Mouse (Mus musculus): ENCODE measurements at regions not wholly inside any gene's neighbourhood (a gene's known extent, or its start where the extent isn't known, plus 50 kb on each side); places are given as distances from the start of the nearest gene placed in this dataset.

DNA sequence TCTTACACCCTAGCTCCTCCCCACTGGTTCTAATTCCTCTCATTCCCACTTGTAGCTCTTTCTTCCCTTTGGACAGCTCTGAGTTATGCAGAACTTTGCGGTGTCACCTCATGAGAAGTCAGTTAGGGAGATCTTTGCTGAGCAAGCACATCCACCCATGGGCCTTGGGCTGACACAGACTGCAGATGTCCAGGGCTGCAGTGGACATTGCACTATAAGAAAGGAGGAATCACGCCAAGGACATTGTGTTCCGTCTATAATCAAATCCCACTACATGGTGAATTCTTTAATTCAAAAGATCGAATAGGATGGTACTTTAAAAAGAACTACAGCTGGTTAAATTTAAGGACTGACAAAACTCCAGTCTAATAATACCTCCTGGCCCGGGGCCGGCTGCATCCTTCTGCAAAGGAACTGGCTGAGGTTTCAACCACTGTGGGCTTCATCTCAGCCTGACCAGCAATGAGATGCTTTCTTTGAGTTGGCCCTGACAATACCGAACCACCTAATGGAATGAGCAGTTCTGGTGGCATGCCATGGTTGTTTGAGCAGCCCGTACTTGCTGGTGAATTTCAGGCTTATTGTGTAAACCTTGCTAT, 320.3 kb downstream of the Nuak1 start:
- H3K9me3 ChIP-seq (replicated peaks): peaks cover 31% of the 10 kb centered on the region

DNA sequence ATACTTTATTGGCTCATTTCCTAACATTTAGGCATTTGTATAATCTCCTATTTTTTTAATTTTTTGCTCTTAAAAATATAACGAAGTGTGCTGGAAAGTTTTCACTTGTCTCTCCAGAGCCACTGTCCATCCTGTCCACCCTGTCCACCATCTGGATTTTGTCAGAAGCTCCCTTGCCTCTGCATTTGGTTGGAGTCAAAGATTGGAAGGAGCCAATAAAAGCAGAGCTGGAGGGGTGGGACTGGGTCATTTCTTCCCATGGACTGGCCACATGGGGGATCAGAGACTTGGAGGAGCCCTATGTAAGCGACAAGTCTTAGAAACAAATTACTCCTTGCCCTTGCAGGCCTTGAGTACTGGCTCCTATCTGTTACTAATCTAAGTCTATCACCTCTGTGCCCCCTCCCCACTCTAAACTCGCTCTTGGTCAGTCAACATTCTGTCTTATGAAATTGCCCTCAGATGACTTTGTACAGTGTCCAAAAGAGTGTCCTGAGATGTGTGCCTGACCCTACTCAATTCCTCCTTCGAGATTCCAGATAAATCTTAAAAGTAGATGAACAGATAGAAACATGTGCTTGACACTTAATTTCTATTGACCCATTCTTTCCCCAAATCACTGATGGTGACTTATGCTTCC, 303.3 kb downstream of the Nuak1 start:
- peaks cover 17% of the 10 kb centered on the region for H3K9me3 ChIP-seq (replicated peaks)
- H3K27me3 ChIP-seq (ENCODE audit: insufficient read depth, low read length): no peaks in the 10 kb centered on the region
- no peaks in the 10 kb centered on the region for H3K4me1 ChIP-seq (ENCODE audit: insufficient read depth, low read depth, low read length)
- H3K36me3 ChIP-seq (replicated peaks): no peaks in the 10 kb centered on the region
- no peak overlapping the region for H3K4me3 ChIP-seq (ENCODE audit: low read depth, low read length)
- ATAC-seq (ENCODE audit: extremely low read depth, insufficient number of reproducible peaks, low FRiP score, poor library complexity, severe bottlenecking): no peak
- no peak for TF ChIP-seq GATA2 (IDR thresholded peaks at IDR 0.05; ENCODE audit: borderline replicate concordance, low read depth, low read length)
- no peak for TF ChIP-seq GATA1 (IDR thresholded peaks at IDR 0.05; ENCODE audit: borderline replicate concordance, low read length)
- TF ChIP-seq CTCF (IDR thresholded peaks at IDR 0.05; ENCODE audit: low read depth, low read length): no peak
- TF ChIP-seq TAL1 (conservative IDR thresholded peaks at IDR 0.05; ENCODE audit: low read depth, low read length): no peak
- no peak for TF ChIP-seq POLR2AphosphoS5 (IDR thresholded peaks at IDR 0.05; ENCODE audit: insufficient replicate concordance, low read depth, low read length)
- DNase-seq (ENCODE audit: low spot score): no peak

More for the DNA sequence above, 320.3 kb downstream of the Nuak1 start:
- Histone ChIP-seq H3K27me3 (ENCODE audit: insufficient read depth, low read length) (no peaks in the 10 kb centered on the region), H3K4me3 (ENCODE audit: low read depth, low read length) (no peak overlapping the region), H3K4me1 (ENCODE audit: insufficient read depth, low read depth, low read length) (no peaks in the 10 kb centered on the region), H3K36me3 (replicated peaks) (no peaks in the 10 kb centered on the region)
- TF ChIP-seq POLR2AphosphoS5 (IDR thresholded peaks at IDR 0.05; ENCODE audit: insufficient replicate concordance, low read depth, low read length): no peak
- no peak for TF ChIP-seq GATA2 (IDR thresholded peaks at IDR 0.05; ENCODE audit: borderline replicate concordance, low read depth, low read length)
- no peak for DNase-seq (ENCODE audit: low spot score)
- no peak for ATAC-seq (ENCODE audit: extremely low read depth, insufficient number of reproducible peaks, low FRiP score, poor library complexity, severe bottlenecking)

DNA sequence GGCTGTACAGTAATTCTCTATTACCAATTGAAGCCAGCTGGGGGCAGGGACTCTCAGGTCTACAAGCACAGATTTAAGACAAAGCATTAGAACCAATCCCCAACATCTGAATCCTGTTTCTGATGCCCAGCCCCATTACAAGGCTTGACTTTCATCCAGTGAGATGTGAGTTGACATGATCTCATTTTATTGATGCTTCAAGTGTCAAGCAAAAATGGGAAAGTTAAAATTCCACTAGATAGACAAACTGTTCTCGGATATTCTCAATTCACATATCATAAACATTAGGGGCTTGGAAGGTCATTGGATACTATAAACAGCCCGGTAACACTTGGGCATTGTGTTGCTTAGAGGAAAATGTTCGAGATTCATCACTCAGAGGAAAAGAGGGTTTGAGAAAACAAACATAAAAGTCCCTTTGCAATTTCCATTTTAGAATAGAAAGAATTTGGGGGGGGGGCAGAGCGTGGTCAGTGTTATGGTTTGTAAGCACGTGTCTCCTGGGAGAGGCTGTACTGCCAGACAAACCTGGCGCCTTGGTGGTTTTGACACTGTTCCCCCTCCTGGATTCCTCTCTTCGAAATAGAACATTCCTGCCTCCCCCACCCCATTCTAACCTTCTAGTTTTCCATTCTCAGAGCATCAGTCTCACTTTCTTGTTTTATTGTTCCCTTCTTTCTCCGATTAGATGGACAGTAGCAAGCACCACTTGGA, 297.5 kb downstream of the Nuak1 start:
- DNase-seq (ENCODE audit: low spot score): no peak
- Histone ChIP-seq H3K36me3 (replicated peaks) (no peaks in the 10 kb centered on the region), H3K9me3 (replicated peaks) (peaks cover 16% of the 10 kb centered on the region), H3K4me3 (ENCODE audit: low read depth, low read length) (no peak overlapping the region), H3K27me3 (ENCODE audit: insufficient read depth, low read length) (no peaks in the 10 kb centered on the region), H3K4me1 (ENCODE audit: insufficient read depth, low read depth, low read length) (no peaks in the 10 kb centered on the region)
- no peak for ATAC-seq (ENCODE audit: extremely low read depth, insufficient number of reproducible peaks, low FRiP score, poor library complexity, severe bottlenecking)
- TF ChIP-seq TAL1 (conservative IDR thresholded peaks at IDR 0.05; ENCODE audit: low read depth, low read length): no peak
- TF ChIP-seq CTCF (IDR thresholded peaks at IDR 0.05; ENCODE audit: low read depth, low read length): no peak
- TF ChIP-seq GATA2 (IDR thresholded peaks at IDR 0.05; ENCODE audit: borderline replicate concordance, low read depth, low read length): no peak
- TF ChIP-seq GATA1 (IDR thresholded peaks at IDR 0.05; ENCODE audit: borderline replicate concordance, low read length): no peak
- TF ChIP-seq POLR2AphosphoS5 (IDR thresholded peaks at IDR 0.05; ENCODE audit: insufficient replicate concordance, low read depth, low read length): no peak

DNA sequence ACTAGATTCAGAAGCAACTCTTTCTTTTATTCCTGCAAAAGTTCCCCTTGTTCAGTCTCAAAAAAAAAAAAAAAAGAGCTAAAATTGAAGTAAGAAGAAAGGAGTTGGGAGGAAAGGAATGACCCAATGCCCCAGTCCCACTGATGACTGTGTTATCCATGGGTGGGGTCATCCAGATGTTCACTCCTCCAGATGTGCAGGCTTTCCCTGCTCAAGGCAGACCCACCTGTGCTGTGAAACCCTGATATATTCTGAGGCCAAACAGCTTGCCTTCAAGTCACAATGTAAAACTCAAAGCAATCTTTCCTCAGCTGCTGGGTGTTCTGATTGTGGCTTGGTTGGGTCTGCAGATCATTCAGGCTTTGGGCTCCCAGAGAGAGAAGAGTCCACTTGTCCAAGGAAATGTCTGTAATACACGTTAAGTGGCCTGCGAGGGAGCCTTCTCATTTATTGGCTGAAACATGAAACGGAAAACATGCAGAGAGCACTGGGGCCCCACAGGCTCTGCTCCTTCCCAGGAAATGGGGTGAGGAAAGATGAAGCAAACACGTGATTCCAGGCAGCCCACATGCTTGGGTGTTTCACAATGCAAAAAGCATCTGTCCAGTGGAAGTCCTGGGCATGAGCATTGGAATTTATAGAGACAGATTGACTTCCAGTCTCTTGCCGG, 296.6 kb downstream of the Nuak1 start:
- DNase-seq (ENCODE audit: low spot score): no peak
- ATAC-seq (ENCODE audit: extremely low read depth, insufficient number of reproducible peaks, low FRiP score, poor library complexity, severe bottlenecking): no peak
- TF ChIP-seq TAL1 (conservative IDR thresholded peaks at IDR 0.05; ENCODE audit: low read depth, low read length) (no peak), GATA2 (IDR thresholded peaks at IDR 0.05; ENCODE audit: borderline replicate concordance, low read depth, low read length) (no peak), POLR2AphosphoS5 (IDR thresholded peaks at IDR 0.05; ENCODE audit: insufficient replicate concordance, low read depth, low read length) (no peak), GATA1 (IDR thresholded peaks at IDR 0.05; ENCODE audit: borderline replicate concordance, low read length) (no peak), CTCF (IDR thresholded peaks at IDR 0.05; ENCODE audit: low read depth, low read length) (no peak)
- Histone ChIP-seq H3K36me3 (replicated peaks) (no peaks in the 10 kb centered on the region), H3K9me3 (replicated peaks) (peaks cover 19% of the 10 kb centered on the region), H3K27me3 (ENCODE audit: insufficient read depth, low read length) (no peaks in the 10 kb centered on the region), H3K4me3 (ENCODE audit: low read depth, low read length) (no peak overlapping the region), H3K4me1 (ENCODE audit: insufficient read depth, low read depth, low read length) (no peaks in the 10 kb centered on the region)

DNA sequence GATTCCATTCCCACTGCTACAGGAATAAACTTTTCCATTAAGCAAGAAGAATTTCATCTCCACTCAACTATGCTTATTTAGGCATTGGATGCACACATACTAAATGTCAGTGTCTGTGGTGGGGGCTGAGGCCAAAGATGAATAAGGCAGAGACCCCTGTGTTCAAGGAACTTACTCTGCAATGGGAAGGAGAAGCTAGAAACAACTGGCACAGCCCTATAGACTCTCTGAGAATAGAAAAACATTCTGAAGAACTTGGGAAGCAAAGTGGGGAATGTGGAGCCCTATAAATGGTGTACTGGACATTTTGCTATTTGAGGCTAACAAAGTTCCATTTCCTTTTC, 296.1 kb downstream of the Nuak1 start:
- H3K9me3 ChIP-seq (replicated peaks): peaks cover 19% of the 10 kb centered on the region
- no peak overlapping the region for H3K4me3 ChIP-seq (ENCODE audit: low read depth, low read length)
- no peak for ATAC-seq (ENCODE audit: extremely low read depth, insufficient number of reproducible peaks, low FRiP score, poor library complexity, severe bottlenecking)
- TF ChIP-seq TAL1 (conservative IDR thresholded peaks at IDR 0.05; ENCODE audit: low read depth, low read length) (no peak), GATA2 (IDR thresholded peaks at IDR 0.05; ENCODE audit: borderline replicate concordance, low read depth, low read length) (no peak), CTCF (IDR thresholded peaks at IDR 0.05; ENCODE audit: low read depth, low read length) (no peak), POLR2AphosphoS5 (IDR thresholded peaks at IDR 0.05; ENCODE audit: insufficient replicate concordance, low read depth, low read length) (no peak), GATA1 (IDR thresholded peaks at IDR 0.05; ENCODE audit: borderline replicate concordance, low read length) (no peak)
- no peak for DNase-seq (ENCODE audit: low spot score)
- H3K4me1 ChIP-seq (ENCODE audit: insufficient read depth, low read depth, low read length): no peaks in the 10 kb centered on the region
- H3K36me3 ChIP-seq (replicated peaks): no peaks in the 10 kb centered on the region
- H3K27me3 ChIP-seq (ENCODE audit: insufficient read depth, low read length): no peaks in the 10 kb centered on the region

Measured in G1E (cell line).